In genomic region chr11:11013581-11013980, GRCm38 (mm10) we compare ENCODE assay signal across 17 mouse cellular contexts.
"Had no signal": no experiment of that assay in that cellular context is flagged by ENCODE, and none has a peak within 500 bp of the region (broad histone marks: within the 10 kb centered on the region; RNA-seq: fewer than 3 reads in every experiment).

No protein-coding gene starts in this region.

- H3K4me2 ChIP-seq: lung, embryonic 15.5 days; midbrain, embryonic 11.5 days; midbrain, embryonic 13.5 days; midbrain, embryonic 15.5 days; neural tube, embryonic 12.5 days; stomach, embryonic 15.5 days had no signal

- ATAC-seq: lung, postnatal 0 days had no signal

- H3K36me3 ChIP-seq: lung, embryonic 15.5 days; midbrain, embryonic 13.5 days; midbrain, embryonic 15.5 days; neural tube, embryonic 12.5 days; stomach, embryonic 15.5 days had no signal

- H3K4me3 ChIP-seq: lung, embryonic 15.5 days; megakaryocyte, embryonic 14.5 days; midbrain, embryonic 13.5 days; midbrain, embryonic 15.5 days; neural tube, embryonic 12.5 days; stomach, embryonic 15.5 days had no signal

- H3K4me1 ChIP-seq: lung, embryonic 15.5 days; megakaryocyte, embryonic 14.5 days; midbrain, embryonic 13.5 days; midbrain, embryonic 15.5 days; neural tube, embryonic 12.5 days; stomach, embryonic 15.5 days had no signal

- H3K9me3 ChIP-seq: lung, embryonic 15.5 days; megakaryocyte, embryonic 14.5 days; midbrain, embryonic 13.5 days; midbrain, embryonic 15.5 days; neural tube, embryonic 12.5 days; stomach, embryonic 15.5 days had no signal

- H3K27ac ChIP-seq: lung, embryonic 15.5 days; macrophage; midbrain, embryonic 13.5 days; midbrain, embryonic 15.5 days; neural tube, embryonic 12.5 days; stomach, embryonic 15.5 days; stomach, postnatal 0 days had no signal

- DNase-seq: lung, adult 2 months; lung, postnatal 14 days; lung, postnatal 36 days; right cerebral cortex, postnatal 14 days; thymus, adult 2 months; thymus, postnatal 14 days; thymus, postnatal 36 days had no signal

- H3K27me3 ChIP-seq: lung, embryonic 15.5 days; megakaryocyte, embryonic 14.5 days; midbrain, embryonic 13.5 days; midbrain, embryonic 15.5 days; neural tube, embryonic 12.5 days; stomach, embryonic 15.5 days had no signal

- H3K9ac ChIP-seq: lung, embryonic 15.5 days; midbrain, embryonic 13.5 days; midbrain, embryonic 15.5 days; neural tube, embryonic 12.5 days; stomach, embryonic 15.5 days had no signal
